Mouse (Mus musculus) hindbrain, embryonic 16.5 days (tissue): ENCODE data around the gene Smtn. TPM values are rescaled to one million over a fixed set of nuclear protein-coding genes. Genes with fewer than 3 reads are reported as not detected.
A peak's percentile ranks its signal among the peaks of the same experiment; 100 is the strongest.

Source experiments
- ATAC-seq: fragments of 200-750 bp; cut with Nextera tagmentation; 2 replicates; pipeline ENCODE4 v1.8.0; 2017; ENCODE audit warnings: moderate TSS enrichment, moderate library complexity
- H3K27ac ChIP-seq: fragments of 300-500 bp; sonication (generic); 2 replicates; pipeline ENCODE4 v1.5.1; 2014; ENCODE audit warnings: low read depth, mild to moderate bottlenecking, control low read depth, low read length, moderate library complexity
- H3K27me3 ChIP-seq: fragments of 300-500 bp; sonication (generic); replicated peaks from 2 replicates; pipeline ENCODE4 v1.6.1; 2014; ENCODE audit warnings: low read length; ENCODE audit not compliant: control insufficient read depth, insufficient read depth
- H3K36me3 ChIP-seq: fragments of 300-500 bp; sonication (generic); 2 replicates; pipeline ENCODE4 v1.6.1; 2014; ENCODE audit warnings: mild to moderate bottlenecking, low read length, moderate library complexity, mixed read lengths; ENCODE audit not compliant: control insufficient read depth, insufficient read depth
- H3K4me1 ChIP-seq: fragments of 300-500 bp; sonication (generic); 2 replicates; pipeline ENCODE4 v1.6.1; 2014; ENCODE audit warnings: low read depth, low read length; ENCODE audit not compliant: control insufficient read depth, insufficient read depth
- H3K4me2 ChIP-seq: fragments of 300-500 bp; sonication (generic); 2 replicates; pipeline ENCODE4 v1.6.1; 2014; ENCODE audit warnings: mild to moderate bottlenecking, low read length, control low read depth, moderate library complexity
- H3K4me3 ChIP-seq: fragments of 300-500 bp; sonication (generic); 2 replicates; pipeline ENCODE4 v1.5.1; 2014; ENCODE audit warnings: mild to moderate bottlenecking, low read length, control low read depth, moderate library complexity
- H3K9ac ChIP-seq: fragments of 300-500 bp; sonication (generic); 2 replicates; pipeline ENCODE4 v1.6.1; 2014; ENCODE audit warnings: low read depth, mild to moderate bottlenecking, control low read depth, low read length, moderate library complexity
- H3K9me3 ChIP-seq: fragments of 300-500 bp; sonication (generic); 2 replicates; pipeline ENCODE4 v1.6.1; 2014; ENCODE audit warnings: mild to moderate bottlenecking, low read length, moderate library complexity; ENCODE audit not compliant: control insufficient read depth
- WGBS: fragments of 180-500 bp; shearing (Covaris S2); extraction: QIAGEN DNeasy Blood & Tissue Kit; methylation state at CpG from one replicate; pipeline ENCODE4 v1.1.7; 2014; 5-methylcytosine and 5-hydroxymethylcytosine counted together
- polyA plus RNA-seq: library from polyadenylated mRNA; unstranded; fragments of >200 nt; fragmentation: Nextera tagmentation; extraction: Ambion mirVana; gene quantifications from 2 replicates; pipeline ENCODE4 v1.2.1, GENCODE M21; 2015

Gene Smtn
- polyA plus RNA-seq, 1 experiment from 2014 or later = 15.2 TPM

DNA sequence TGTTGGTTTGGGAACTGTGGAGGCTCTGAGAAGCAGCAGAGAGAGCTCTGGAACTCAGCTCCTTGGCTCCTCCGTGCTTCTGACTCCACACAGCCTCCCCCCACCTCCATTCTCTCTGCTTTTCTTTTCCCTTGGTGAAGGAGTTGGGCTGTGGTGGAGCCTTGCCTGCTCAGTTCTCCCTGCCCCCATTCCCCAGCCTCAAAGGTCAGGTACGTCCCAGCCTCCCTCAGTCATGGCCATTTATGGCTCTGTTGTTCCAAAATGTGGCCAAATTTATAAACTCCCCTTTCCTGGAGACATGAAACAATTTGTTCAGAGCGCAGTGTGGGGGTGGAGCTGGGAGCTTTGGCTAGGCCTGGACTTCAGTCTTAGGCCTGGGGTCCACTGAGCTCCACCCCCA is 34.8 kb upstream of the Smtn start:
- no peaks in the 10 kb centered on the region for H3K4me1 ChIP-seq
- WGBS = 53% methylated on average over 3 of the region's 3 CpGs
- no peak for ATAC-seq

DNA sequence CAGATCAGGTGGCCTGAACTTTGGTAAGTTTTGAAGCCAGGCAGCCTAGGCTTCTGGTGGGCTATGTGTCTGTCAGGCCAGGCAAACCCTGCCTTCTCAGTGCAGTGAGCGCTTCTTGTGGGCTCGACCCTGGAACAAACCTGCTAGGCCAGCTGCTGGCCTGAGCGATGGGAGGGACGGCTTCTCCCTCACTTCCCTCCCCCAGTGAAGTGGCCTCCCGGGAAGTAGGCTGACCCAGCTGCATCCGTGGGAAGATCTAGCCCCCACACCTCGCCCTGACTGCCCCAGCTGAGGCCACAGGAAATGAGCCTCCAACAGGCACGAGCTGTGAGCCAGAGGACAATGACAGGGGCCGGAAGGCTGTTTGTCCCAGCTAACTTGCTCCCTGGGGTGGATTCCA is 32.7 kb upstream of the Smtn start:
- Histone ChIP-seq H3K27ac (no peak overlapping the region), H3K9me3 (no peaks in the 10 kb centered on the region), H3K9ac (no peak overlapping the region), H3K4me3 (no peak overlapping the region), H3K4me1 (no peaks in the 10 kb centered on the region), H3K27me3 (no peaks in the 10 kb centered on the region), H3K36me3 (no peaks in the 10 kb centered on the region), H3K4me2 (no peak overlapping the region)
- peak; percentile 27; the same call in 1 of the 2 replicates for ATAC-seq
- 14% methylated on average over 9 of the region's 9 CpGs for WGBS

More for the DNA sequence above, 34.8 kb upstream of the Smtn start:
- no peak overlapping the region for H3K27ac ChIP-seq
- H3K36me3 ChIP-seq = no peaks in the 10 kb centered on the region
- H3K9me3 ChIP-seq = no peaks in the 10 kb centered on the region
- no peak overlapping the region for H3K4me3 ChIP-seq
- no peak overlapping the region for H3K4me2 ChIP-seq
- no peaks in the 10 kb centered on the region for H3K27me3 ChIP-seq
- no peak overlapping the region for H3K9ac ChIP-seq

DNA sequence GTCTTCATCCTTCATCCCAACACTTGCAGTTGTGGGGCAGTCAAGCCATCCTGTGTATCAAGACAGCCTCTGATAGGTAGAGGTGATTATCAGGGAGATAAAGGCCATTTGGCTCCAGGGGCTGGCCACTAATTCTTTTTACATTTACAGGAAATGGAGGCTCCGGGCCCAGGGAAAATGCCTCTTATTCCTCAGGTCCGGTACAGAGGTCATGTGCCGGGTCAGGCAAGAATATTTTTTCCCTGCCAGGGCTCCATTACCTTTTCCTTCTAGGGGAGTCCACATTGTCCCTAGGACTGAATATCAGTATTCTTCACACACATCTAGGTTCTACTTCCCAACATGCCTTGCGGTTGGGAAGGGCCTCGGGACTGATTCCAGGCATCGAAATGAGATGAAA is 31.8 kb upstream of the Smtn start:
- Histone ChIP-seq H3K27ac (no peak overlapping the region), H3K9ac (no peak overlapping the region), H3K4me2 (no peak overlapping the region), H3K4me1 (no peaks in the 10 kb centered on the region), H3K27me3 (no peaks in the 10 kb centered on the region), H3K36me3 (no peaks in the 10 kb centered on the region), H3K9me3 (no peaks in the 10 kb centered on the region), H3K4me3 (no peak overlapping the region)
- ATAC-seq = no peak
- WGBS = 91% methylated on average over 6 of the region's 6 CpGs

DNA sequence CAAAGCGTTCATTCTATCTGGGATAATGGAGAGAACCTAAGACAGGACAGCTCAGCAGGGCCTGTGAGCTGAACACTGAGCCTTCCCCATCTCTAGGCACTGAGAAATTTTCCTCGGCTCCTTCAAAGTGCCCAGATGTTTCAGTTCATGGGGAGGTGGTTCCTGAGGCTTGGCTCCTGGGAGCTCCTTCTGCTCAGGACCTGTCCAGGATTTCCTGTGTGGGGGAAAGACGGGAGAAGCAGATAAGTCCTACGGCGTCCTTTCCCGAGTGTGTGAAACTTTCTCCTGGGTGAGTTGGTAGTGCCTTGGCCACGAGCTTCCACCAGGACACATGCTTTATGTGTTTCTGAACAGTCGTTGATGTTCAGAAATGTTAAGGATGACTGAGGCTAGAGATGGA is 29.9 kb upstream of the Smtn start:
- no peaks in the 10 kb centered on the region for H3K36me3 ChIP-seq
- H3K27ac ChIP-seq = no peak overlapping the region
- H3K9me3 ChIP-seq = no peaks in the 10 kb centered on the region
- WGBS = 89% methylated on average over 8 of the region's 8 CpGs
- no peaks in the 10 kb centered on the region for H3K4me1 ChIP-seq
- H3K9ac ChIP-seq = no peak overlapping the region
- ATAC-seq = no peak
- H3K27me3 ChIP-seq = no peaks in the 10 kb centered on the region
- H3K4me2 ChIP-seq = no peak overlapping the region
- H3K4me3 ChIP-seq = no peak overlapping the region

DNA sequence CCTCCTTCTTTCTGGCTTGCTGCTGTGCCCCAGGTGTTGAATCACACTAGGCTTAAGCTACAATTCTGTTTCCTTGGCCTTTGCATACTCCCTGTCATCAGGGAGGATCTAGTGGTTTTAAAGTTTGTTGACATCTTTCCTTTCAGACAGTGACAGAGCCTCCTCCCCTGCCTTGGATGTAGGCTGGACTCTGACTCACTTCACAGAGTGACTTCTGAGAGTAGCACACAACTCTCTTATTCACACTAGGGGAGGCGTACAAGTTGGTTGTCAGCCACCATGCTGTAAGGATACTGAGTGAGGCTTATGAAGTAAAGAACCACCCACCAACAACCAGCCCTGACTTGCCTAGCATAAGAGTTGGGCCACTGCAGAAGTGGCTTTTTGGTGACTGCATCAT is 27.5 kb upstream of the Smtn start:
- Histone ChIP-seq H3K9me3 (no peaks in the 10 kb centered on the region), H3K27me3 (no peaks in the 10 kb centered on the region), H3K4me3 (no peak overlapping the region), H3K4me1 (no peaks in the 10 kb centered on the region), H3K4me2 (no peak overlapping the region), H3K36me3 (no peaks in the 10 kb centered on the region), H3K9ac (no peak overlapping the region), H3K27ac (no peak overlapping the region)
- 100% methylated on average over 1 of the region's 1 CpGs for WGBS
- ATAC-seq = no peak

DNA sequence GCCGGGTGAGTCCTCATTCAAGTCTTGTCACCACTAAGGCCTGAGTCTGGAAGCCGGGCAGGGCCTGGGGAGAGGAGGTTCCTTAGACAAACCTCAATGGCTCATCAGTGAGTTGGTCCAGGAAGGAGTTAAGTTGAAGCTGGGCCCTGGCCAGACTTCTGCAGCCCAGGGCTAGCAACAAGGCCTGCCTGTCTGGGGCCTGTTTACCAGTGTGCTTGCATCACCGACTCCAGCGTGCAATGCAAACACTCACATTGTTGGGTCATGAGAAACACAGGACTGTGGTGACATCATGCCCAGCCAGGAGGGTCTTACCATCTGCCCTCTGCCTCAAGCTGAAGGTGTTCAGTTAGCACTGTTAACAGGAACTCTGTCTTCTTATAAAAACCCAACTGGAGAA is 25.6 kb upstream of the Smtn start:
- no peak for ATAC-seq
- no peak overlapping the region for H3K27ac ChIP-seq
- no peaks in the 10 kb centered on the region for H3K4me1 ChIP-seq
- H3K27me3 ChIP-seq = no peaks in the 10 kb centered on the region
- no peak overlapping the region for H3K4me2 ChIP-seq
- 74% methylated on average over 4 of the region's 4 CpGs for WGBS
- H3K9ac ChIP-seq = no peak overlapping the region
- no peaks in the 10 kb centered on the region for H3K9me3 ChIP-seq
- no peak overlapping the region for H3K4me3 ChIP-seq
- H3K36me3 ChIP-seq = no peaks in the 10 kb centered on the region

DNA sequence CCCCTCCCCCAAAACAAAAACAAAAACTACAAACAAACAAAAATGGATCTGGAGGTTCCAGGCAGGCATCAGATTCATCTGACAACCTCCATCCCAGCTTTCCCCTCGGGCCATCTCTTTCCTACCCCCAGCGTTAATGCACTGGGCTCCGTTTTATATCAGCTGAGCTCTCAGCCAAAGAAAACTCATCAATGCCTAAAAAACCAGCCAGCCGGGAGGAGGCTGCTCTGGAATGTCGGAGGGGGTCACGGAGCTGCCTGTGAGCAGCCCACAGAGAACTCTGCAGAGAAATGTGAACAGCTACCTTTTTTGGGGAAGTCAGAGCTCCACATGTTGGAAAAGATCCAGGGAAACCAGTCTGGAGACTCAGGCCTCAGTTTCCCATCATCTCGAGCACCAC is 24.0 kb upstream of the Smtn start:
- no peak overlapping the region for H3K27ac ChIP-seq
- no peak overlapping the region for H3K4me2 ChIP-seq
- WGBS = 55% methylated on average over 7 of the region's 7 CpGs
- H3K4me3 ChIP-seq = no peak overlapping the region
- no peaks in the 10 kb centered on the region for H3K36me3 ChIP-seq
- H3K9me3 ChIP-seq = no peaks in the 10 kb centered on the region
- no peak for ATAC-seq
- no peaks in the 10 kb centered on the region for H3K27me3 ChIP-seq
- H3K4me1 ChIP-seq = no peaks in the 10 kb centered on the region
- no peak overlapping the region for H3K9ac ChIP-seq

DNA sequence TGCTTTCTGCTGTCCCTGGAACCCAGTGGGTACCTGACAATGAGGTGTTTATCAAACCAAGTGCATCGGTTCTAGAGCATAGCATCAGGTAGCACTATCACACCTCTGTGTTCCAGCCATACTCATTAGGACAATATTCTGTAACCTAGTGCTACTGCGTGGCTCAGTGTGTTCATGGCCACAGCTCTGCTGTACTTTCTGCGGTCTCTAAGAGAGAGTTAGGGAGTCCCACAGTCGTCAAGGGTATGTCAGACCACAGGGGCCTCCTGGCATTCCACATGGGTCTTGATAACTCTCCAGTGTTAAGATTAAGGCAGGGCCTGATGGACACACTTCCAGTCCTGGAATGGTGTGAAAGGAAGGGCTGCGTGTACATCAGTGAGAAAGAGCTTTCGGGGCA is 23.4 kb upstream of the Smtn start:
- Histone ChIP-seq H3K9me3 (no peaks in the 10 kb centered on the region), H3K4me1 (no peaks in the 10 kb centered on the region), H3K4me2 (no peak overlapping the region), H3K27ac (no peak overlapping the region), H3K27me3 (no peaks in the 10 kb centered on the region), H3K36me3 (no peaks in the 10 kb centered on the region), H3K9ac (no peak overlapping the region), H3K4me3 (no peak overlapping the region)
- no peak for ATAC-seq
- WGBS = 91% methylated on average over 6 of the region's 6 CpGs

DNA sequence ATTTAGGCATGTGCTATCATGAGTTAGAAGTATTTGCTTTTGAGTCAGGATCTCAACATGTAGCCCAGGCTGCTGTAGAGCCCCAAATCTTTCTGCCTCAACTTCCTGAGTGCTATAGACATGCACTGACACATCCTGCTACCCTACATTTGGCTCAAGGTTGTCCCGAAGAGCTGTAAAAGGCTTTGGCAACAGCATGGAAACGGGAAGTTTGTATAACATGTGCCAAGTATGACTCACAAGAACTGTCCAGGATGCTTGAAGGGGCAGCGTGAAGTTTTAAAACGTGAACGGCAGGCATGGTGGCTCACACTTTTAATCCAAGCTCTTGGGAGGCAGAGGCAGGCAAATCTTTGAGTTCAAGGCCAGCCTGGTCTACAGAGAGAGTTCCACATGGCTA is 19.8 kb upstream of the Smtn start:
- Histone ChIP-seq H3K36me3 (no peaks in the 10 kb centered on the region), H3K9ac (no peak overlapping the region), H3K4me3 (no peak overlapping the region), H3K27me3 (no peaks in the 10 kb centered on the region), H3K4me2 (no peak overlapping the region), H3K27ac (no peak overlapping the region), H3K4me1 (no peaks in the 10 kb centered on the region), H3K9me3 (no peaks in the 10 kb centered on the region)
- no peak for ATAC-seq
- WGBS = 78% methylated on average over 5 of the region's 5 CpGs

DNA sequence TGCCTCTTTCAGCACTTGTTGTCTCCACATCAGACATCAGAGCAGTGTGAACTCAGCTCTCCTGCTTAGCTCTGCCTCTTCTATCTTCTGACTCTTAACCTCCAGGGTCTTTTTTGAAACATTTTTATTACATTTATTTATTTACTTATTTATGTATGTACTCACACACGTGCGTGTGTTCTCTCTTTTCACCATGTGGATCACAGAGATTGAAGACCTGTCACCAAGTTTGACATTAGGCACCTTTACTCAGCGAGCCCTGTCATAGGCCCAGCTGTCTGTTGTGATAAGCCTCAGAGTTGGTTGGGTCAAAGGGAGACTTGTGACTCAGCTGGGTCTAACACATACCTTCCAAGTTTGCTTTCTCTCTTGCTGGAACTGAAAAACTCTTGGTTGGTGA is 17.4 kb upstream of the Smtn start:
- Histone ChIP-seq H3K4me1 (no peaks in the 10 kb centered on the region), H3K9ac (no peak overlapping the region), H3K9me3 (no peaks in the 10 kb centered on the region), H3K27me3 (no peaks in the 10 kb centered on the region), H3K4me3 (no peak overlapping the region), H3K27ac (no peak overlapping the region), H3K36me3 (no peaks in the 10 kb centered on the region), H3K4me2 (no peak overlapping the region)
- no peak for ATAC-seq
- WGBS = 86% methylated on average over 3 of the region's 3 CpGs
